Mouse (Mus musculus): ENCODE data around the gene Tnik.

DNA sequence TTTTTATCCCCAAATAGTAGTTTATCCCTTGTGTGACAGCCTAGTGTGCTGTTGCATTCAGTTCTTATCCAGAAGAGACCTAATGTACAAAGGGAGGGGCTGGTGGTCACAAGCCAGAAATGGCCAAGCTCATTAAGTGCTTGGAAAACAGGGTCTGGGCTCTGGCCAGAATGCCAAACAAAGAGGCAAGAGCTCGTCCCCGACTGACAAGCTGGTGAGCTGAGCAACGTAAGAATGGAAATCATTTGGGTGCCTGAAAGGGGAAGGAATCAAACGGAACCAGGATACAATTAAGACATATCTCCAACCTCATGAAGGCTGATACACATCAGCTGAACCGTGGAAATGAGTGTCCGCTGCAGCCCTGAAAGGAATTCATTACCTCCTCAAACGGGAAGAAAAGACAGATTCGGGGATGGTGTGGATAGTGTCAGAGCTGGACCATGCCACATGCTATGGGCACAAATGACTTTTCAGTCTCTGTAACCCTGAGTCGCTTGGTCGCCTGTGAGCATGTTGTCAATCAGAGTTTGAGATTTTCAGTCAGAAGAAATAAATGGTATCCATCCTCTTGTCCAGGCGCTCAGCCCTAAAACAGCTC, 120.6 kb downstream of the Tnik start:
- no peak for TF ChIP-seq GATA1 (IDR thresholded peaks at IDR 0.05; ENCODE audit: borderline replicate concordance, low read length)
- TF ChIP-seq FLI1 (IDR thresholded peaks at IDR 0.05; ENCODE audit: low read length) = no peak
